Mouse (Mus musculus): ENCODE data around the gene Prc1.
A peak's percentile ranks its signal among the peaks of the same experiment; 100 is the strongest.
"Not testable (repeated sequence)": the region's sequence is repeated elsewhere in the genome, so short reads cannot be mapped to it uniquely, and the experiment has no call there.

The Prc1 gene

DNA sequence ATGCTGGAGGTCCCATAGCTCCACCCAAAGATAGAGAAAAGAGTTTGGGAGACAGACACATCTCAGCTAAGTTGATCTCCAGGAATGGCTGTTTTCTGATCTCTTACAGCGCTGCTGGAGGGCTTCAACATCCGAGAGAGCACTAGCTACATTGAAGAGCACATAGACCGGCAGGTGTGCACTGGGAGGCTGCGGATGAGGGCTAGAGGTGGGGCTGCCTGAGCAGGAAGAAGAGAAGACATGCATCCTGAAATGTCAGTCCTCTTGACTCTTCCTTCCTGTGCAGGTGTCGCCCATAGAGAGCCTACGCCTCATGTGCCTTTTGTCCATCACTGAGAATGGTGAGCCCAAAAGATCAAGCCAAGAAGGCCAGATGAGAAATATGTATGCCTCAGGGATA, 8.5 kb upstream of the Prc1 start:
- DNase-seq (ENCODE audit: low spot score in 2 of 2), result no peak

DNA sequence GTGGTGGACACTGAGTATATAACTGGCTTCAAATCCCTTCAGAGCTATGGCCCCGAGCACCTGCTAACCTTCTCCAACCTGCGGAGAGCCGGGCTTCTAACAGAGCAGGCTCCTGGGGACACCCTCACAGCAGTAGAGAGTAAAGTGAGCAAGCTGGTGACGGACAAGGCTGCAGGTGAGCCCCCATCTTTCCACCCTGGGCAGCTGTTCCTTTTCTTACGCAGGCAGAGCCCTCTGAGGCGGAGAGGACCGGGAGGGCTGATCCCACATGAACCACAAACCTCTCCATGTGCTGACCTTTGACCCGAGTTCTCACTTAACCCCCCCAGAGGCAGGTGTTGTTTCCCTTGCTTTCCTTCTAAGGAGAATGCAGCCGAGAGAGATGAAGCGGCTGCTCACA, 6.5 kb upstream of the Prc1 start:
- no peak for DNase-seq (ENCODE audit: low spot score in 2 of 2)

DNA sequence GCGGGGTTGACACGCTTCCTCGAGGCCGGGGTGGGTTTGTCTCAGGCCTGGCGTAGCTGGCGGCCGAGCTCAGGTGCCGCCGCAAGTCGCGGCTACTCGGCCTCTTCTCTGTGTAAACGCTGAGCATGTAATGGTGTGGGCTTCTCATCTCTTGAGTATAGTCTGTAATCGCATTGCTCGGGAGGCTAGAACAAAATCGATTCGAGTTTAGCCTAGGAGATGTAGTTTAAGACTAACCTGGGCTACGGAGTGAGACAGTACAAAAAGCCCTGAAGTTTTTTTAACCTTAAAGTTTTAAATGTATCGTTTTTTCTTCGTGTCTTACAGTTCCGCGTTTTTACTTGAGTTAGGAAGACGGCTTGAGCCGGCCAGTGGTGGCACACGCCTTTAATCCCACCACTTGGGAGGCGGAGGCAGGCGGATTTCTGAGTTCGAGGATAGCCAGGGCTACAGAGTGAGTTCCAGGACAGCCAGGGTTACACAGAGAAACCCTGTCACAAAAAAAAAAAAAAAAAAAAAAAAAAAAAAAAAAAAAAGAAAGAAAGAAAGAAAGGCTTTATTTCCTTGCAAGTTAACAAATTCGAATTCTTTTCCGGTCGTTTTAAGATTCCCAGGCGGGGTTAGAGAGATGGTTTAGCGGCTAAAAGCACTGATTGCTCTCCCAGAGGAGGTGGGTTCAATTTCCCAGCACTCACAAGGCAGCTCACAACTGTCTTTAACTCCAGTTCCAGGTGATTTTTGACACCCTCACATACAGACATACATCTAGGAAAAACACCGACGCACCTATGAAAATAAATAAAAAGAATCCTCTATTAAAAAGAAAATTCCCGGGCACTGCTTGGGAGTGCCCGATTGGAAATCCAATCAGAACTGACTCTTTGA, 756 bp downstream of the Prc1 start:
- DNase-seq (ENCODE audit: low spot score in 2 of 2), result no peak

DNA sequence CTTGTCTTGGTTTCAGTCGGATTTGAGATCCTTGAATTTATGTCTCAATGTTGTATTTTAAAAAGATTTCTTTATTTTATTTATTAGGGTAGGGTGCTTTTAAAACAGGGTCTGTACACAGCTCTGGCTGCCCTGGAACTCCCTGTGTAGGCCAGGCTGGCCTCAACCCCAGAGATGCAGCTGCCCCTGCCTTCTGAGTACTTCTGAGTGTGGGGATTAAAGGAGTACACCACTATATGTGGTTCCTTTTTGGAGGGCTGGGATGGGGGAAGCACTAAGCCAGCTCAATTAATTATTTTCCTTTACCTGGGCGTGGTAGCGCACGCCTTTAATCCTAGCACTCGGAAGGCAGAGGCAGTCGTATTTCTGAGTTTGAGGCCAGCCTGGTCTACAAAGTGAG, 2.2 kb downstream of the Prc1 start:
- DNase-seq (ENCODE audit: low spot score in 2 of 2), result no peak

DNA sequence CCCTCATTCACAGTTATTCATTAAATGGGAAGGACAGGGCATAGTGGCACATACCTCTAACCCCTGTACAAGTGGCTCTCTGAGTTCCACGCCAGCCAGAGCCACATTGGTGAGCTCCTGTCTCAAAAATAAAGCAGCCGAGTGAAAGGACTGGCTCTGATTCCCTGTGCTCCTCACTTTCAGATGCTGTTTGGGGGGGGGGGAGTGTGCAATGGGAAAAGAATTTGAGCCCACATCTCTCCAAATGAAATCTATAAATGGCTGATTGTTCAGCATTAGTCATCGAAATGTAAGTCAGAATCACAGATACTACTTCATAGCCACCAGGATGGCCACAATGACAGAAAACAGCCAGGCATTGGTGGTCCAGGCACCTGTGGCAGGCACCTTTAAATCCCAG, 2.8 kb downstream of the Prc1 start:
- no peak for DNase-seq (ENCODE audit: low spot score in 2 of 2)

DNA sequence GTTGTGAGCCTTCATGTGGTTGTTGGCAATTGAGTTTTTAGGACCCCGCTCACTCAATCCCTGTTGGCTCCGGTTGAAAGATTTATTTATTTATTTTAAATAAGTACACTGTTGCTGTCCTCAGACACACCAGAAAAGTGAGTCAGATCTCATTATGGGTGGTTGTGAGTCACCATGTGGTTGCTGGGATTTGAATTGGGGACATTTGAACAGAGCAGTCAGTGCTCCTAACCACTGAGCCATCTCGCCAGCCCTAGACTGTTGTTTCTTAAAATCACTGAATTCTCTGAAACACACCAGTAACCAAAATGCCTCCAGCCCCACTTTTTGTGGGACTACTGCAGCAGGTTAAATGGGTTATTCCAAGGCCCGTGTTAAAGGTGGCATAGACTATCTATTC, 4.5 kb downstream of the Prc1 start:
- DNase-seq (ENCODE audit: low spot score in 2 of 2), result no peak

DNA sequence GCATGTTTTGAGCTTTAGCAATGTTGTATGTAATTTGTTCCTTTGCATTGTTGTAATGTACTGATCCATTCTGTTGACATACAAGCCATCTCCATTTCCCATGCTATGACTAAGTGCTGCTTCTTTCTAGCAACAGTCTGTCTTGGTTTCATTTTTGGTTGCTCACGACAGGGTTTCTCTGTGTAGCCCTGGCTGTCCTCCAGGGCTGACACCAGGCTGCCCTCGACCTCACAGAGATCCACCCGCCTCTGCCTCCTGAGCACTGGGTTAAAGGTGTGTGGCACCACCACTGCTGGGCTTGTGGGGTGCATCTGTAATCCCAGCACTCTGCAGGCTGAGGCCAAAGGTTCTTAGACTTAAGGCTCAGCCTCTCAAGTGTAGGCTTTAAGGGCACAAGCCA, 5.3 kb downstream of the Prc1 start:
- no peak for DNase-seq (ENCODE audit: low spot score in 2 of 2)

DNA sequence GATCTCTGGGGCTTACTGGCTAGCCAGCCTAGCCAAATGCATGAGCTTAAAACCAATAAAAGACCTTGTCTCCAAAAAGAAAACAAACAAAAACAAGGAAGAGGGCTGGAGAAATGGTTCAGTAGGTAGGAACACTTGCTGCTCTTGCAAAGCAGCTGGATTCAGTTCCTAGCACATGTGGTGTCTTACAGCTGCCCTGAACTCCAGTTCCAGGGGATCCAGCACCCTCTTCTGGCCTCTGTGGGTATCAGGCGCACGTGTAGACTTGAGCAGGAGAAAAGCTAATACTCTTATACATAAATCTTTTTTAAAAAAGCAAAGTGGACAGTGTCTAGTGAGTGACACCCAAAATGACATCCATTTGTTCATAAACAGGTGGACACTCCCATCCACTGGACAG, 7.3 kb downstream of the Prc1 start:
- no peak for DNase-seq (ENCODE audit: low spot score in 2 of 2)

DNA sequence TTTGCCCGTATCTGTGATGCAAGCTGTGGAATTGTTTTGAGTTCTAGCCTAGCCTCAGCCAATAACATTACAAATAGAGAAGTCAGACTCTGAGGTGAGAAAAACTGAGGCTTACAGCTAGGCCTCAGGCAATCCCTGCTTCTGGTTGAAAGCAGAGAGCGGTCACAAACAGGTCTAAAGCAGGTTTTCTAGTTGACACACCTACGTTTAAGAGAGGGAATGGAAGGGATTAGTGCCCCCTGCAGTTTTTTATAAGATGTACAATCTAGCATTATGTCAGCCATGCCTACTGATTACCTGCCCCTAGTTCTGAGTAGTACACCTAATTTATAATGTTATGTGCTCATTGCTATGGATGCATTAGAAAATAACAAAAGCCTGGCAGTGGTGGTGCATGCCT, 13.5 kb downstream of the Prc1 start:
- no peak for DNase-seq (ENCODE audit: low spot score in 2 of 2)

DNA sequence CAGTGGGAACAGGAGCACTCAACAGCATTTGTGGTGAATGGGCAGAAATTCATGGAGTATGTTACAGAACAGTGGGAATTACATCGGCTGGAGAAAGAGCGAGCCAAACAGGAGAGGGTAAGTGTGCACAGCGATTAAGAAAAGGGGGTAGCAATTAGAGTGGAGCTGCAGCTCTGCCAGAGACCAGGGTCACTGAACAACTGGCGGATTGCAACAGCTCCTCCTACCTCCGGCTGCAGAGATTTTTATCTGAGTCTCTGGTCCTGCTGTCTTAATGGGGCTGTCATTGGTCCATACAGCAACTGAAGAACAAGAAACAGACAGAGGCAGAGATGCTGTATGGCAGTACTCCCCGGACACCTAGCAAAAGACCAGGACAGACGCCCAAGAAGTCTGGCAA, 16.5 kb downstream of the Prc1 start:
- no peak for DNase-seq (ENCODE audit: low spot score in 2 of 2)

DNA sequence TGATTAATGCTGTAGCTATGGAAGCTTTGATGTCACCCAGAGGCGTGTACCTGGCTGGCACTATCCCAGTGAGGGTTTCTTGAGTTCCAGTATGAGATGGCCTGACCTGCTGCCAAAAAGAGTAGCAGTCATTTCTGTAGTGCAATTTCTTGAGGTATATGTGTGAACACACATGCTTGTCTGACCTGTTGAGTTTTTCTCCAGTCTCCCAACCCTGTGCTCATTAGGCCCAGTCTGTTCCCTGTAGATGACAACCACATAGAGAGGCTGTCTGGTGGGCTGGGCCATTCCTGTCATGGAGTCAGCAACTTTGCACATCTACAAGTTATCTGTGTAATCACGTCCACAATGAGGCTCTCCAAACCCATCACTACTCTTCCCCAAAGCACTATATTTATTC, 21.5 kb downstream of the Prc1 start:
- DNase-seq (ENCODE audit: low spot score in 2 of 2), result no peak

DNA sequence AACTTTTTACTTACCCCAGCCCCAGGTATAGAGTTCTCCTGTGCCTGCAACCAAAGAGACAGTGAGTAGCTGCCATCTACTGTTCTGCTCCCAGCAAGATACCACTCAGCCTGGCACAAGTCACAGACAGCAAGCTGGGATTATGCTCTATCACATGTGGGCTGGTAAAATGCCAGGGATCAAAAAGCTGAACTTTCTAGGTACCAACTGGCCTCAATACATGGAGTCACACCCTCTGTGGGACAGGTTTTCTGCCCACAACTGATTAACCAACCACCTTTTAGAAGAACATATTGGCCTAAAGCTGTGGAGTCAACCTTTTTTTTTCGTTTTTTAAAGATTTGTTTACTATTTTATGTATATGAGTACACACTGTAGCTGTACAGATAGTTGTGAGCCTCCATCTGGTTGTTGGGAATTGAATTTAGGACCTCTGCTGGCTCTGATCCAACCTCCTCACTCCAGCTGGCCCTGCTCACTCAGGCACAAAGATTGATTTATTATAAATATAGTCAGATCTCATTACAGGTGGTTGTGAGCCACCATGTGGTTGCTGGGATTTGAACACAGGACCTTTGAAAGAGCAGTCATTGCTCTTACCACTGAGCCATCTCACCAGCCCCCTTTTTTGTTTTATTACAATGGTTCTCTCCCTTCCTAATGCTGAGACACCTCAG, 23.3 kb downstream of the Prc1 start:
- no peak for DNase-seq (ENCODE audit: low spot score in 2 of 2)

DNA sequence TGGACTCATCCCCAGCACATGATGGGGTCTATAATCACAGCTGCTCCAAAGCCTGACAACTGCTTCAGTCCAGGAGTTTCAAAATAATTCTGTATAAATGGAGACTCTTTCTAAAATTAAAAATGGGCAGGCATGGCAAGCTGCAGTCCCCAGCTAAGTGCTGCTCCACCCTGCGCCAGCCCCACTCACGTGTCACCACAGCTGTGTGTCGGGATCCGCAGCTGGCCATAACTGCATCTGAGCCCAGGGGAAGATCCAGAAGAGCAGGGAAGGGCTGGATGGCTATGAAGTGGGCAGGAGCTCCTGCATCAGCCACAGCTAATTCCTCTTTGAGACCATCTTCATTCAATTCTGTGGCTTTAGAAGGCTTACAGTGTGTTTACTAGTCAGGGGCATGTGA, 24.4 kb downstream of the Prc1 start:
- DNase-seq (ENCODE audit: low spot score in 2 of 2), result no peak

DNA sequence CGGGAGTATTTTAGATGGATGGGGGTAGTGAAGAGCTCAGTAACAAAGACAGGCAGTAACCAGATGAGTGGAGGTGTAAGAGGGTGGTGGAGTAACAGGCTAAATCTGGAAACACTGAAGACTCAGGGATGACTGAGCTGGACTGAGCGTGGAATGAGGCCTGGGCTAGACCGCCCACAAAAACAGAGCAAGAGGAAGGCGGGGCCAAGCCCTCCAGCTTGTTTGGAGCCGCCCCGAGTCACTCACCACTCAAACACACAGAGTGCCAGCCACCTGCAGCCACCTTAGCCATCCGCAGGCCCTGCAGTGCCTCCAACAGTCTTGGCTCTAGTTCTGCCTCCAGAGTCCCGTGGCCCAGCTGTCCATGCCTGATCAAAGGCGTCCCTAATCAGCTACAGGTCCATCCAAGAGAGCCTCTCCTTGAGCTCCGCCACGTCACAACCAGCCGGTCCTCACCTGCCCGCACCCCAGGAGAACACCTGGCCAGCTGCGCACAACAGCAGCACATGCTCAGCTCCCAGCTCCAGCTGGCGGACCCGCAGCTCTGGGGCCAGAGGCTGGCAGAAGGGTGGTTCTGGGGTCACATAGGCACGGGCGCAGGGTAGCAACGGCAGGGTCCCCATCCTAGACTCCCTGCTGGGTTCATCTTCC, 25.7 kb downstream of the Prc1 start:
- no peak for DNase-seq (ENCODE audit: low spot score in 2 of 2)

DNA sequence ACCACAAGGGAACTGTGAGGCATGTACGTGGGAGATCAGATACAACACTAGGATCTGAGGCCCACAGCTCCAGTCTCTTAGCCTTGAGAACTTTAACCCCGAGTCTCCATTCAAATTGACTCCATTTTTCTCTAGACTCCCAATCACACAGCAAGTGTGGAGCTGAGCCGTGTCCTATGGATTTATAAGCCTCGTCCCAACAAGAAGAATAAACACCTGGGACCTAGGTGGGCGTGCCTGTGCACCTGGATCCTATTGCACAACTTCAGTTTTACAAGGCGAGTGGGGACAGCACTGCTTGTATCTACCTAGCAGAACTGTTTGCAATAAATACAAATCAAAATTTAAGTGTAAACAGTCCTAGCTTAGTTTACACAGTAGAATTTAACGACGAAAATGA, 29.1 kb downstream of the Prc1 start:
- DNase-seq (ENCODE audit: low spot score in 2 of 2), result no peak

DNA sequence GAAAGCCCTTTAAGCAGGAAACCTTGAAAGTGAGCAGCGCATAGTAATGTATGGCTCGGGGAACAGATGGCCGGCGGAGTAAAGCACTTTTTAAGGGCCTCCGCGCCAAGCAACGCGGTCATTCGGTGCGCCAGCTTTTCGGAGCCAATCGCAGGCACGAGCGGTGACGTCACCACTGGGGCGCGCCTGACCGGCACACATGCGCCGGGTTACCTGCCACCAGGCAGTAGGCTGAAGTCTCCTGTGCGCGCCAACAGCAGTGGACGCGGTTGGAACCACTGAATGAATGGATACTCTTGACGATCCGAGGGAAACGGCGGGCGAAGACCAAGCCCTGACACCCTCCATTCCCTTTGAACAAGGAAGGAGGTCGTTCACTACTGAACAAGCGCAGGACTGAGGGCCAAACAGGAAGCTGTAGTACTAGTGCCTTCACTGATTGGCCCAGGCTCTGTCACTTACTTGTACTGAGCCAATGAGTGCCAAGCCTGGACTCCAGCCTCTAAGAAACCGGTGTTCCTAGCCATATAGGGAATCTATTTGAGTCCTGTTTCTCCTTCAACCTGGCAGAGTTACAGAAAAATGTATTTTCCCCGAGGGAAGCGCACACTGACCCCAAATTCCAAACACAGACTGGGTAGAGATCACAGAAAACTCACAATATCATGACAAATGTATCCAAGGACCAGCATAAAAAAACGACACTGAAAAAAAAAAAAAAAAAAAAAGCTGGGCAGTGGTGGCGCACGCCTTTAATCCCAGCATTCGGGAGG, 30.0 kb downstream of the Prc1 start, which contains the start of gene Rccd1:
Rccd1 (minus strand) TSS at position 412 of the 773 bp plus-strand sequence.
- peak; percentile 93 to 95 for DNase-seq (ENCODE audit: low spot score in 2 of 2)

DNA sequence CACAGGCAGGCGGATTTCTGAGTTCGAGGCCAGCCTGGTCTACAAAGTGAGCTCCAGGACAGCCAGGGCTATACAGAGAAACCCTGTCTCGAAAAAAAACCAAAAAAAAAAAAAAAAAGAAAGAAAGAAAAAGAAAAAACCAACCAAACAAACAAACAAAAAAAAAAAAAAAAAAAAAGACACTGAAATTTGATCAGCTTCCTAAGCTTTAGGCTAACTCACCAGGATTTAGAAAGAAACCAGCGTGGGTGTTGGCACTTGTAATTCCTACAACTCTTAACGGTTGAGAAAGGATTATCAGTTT, 30.5 kb downstream of the Prc1 start:
- DNase-seq (ENCODE audit: low spot score in 2 of 2), result not testable (repeated sequence)

DNA sequence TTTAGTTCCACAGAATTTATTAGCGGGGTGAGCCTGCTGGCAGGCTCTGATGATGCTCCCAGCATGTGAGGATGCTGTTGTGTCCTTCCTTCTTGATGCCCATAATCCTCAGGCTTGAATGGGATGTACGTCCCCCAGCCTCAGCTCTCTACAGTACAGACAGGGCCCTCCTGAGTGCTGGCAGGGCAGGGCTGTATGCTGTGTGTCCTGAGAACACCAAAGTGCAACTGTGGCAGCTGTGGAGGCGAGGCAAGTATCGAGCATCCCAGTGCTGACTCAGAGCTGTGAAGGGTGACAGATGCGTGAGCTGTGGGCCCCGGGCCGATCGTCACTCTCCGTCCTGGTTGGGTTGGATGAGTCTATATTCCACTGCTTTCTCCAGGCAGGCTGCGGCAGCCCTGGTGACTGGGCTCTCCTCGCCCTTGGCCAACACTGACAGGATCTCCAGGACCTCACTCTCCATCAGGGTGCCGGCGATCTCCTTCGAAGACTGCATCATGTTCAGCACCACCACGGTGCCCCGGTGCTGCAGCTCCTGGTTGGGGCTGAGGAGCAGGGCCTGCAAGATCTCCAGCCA, 31.1 kb downstream of the Prc1 start:
- no peak for DNase-seq (ENCODE audit: low spot score in 2 of 2)

DNA sequence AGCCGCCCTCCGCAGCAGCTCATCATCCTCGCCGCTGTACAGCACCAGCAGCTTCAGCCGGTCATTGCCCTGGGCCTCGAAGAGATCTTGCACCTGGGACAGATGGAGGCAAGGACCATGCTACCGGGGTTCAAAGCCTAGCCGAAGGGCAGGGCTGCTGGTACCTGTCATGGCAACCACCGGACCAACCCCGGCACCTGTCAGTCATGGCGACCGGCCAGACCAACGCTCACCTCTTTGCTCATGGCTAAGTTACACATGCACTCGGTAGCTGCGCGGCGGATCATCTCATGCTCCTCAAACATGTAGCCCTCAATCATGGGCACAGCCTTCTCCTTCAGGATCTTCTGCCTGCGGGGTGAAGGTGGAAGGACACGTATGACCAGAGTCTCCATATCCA, 31.8 kb downstream of the Prc1 start:
- no peak for DNase-seq (ENCODE audit: low spot score in 2 of 2)

DNA sequence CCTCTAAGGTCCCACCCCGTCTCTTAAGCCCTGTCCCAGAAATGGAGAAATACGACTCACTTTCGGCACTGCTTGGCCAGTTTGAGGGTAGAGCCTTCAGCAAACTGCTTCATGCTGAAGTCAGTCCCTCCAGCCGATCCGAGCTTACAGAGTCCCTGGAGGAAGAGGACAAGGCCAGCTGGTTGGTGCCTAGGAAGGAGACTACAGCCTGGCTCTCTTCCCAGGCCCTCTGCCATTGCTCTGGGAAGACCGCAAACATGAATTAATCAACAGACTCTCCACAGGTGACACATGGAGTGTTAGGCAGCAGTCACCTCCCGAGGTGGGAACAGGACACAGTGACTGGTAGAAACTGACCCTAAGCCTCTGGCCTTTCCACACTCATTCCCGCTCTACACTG, 36.0 kb downstream of the Prc1 start:
- no peak for DNase-seq (ENCODE audit: low spot score in 2 of 2)

DNA sequence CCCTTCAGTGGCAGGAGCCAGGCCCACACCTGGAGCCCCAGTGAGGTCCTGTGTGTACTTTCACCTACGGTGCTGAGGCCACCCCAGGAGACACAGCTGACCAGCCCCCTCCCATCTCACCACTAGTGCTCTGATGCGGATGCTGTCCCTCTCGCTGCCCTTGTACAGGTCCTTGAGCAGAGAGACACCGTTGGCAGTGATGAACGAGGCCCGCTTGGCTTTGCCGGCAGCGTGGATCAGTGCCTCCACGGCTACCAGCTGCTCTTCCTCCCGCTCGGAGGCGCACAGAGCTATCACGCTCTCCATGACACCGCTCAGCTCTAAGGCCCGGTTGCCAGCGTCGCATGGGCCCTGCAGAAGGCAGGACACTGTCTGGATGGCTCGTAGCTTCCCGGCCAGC, 37.2 kb downstream of the Prc1 start:
- DNase-seq (ENCODE audit: low spot score in 2 of 2), result no peak

DNA sequence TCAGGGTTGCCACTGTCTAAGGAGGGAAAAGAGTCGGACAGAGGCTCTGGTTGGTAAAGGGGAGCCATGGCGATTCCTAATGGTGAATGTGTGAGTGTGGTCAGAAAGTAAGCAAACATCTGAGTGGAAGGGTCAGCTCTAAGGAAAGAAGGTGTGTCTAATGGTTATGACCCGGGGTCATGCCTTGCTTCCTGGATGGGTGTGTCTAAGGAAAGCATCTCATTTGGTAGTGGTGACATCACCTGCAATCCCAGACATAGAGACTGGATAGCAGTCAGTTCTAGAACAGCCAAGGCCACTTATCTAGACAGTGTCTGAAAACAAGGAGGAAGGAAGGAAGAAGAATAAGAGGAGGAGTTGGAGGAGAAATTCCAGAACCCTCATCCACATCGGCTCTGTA, 40.6 kb downstream of the Prc1 start:
- DNase-seq (ENCODE audit: low spot score in 2 of 2), result no peak
